Mouse (Mus musculus) bone marrow macrophage, adult 2 months (primary cell): Measurements from ENCODE around the gene Casr.

Source experiments
- CTCF ChIP-seq: IDR thresholded peaks from 2 replicates; pipeline ENCODE4 v1.5.1; 2012; ENCODE audit warnings: low read depth, mild to moderate bottlenecking, low read length, moderate library complexity
- POLR2A ChIP-seq: IDR thresholded peaks from 2 replicates; pipeline ENCODE4 v1.6.1; 2012; ENCODE audit warnings: mild to moderate bottlenecking, low read depth, low read length, borderline replicate concordance

DNA sequence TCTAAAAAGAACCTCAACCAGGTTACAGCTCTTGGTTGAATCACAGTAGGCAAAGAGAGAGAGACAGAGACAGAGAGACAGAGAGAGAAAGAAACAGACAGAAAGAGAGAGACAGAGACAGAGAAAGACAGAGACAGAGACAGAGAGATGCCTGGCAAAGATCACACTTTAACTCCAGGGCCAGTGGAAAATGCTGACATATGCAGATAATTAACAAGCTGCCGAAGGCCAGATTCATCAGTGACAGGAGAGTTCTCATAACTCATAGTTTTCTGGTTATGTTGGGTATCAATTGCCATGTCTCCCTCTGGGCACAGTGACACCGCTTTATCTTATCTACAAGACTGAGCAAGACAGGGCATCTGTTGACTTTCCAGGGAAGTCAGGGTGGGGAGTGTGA is 94.0 kb downstream of the Casr start:
- TF ChIP-seq CTCF (no peak), POLR2A (no peak)
